Mouse (Mus musculus): ENCODE results near the gene Cdh6.

- no peak for TF ChIP-seq ZNF384 (IDR thresholded peaks at IDR 0.05; ENCODE audit: low read depth, low read length)
- no peak for TF ChIP-seq ZC3H11A (IDR thresholded peaks at IDR 0.05; ENCODE audit: borderline replicate concordance, low read depth, low read length)
- TF ChIP-seq HCFC1 (IDR thresholded peaks at IDR 0.05; ENCODE audit: borderline replicate concordance, insufficient read depth, low read length), result no peak
- no peak for TF ChIP-seq CHD2 (IDR thresholded peaks at IDR 0.05; ENCODE audit: low read depth, low read length)
- no peak for TF ChIP-seq MAFK (IDR thresholded peaks at IDR 0.05; ENCODE audit: insufficient read depth, low read depth, low read length)
These were observed 115.7 kb downstream of the Cdh6 start for GRCm38 (mm10) chr15:13057728-13058127.

Measured in ES-E14 (cell line).